Mouse (Mus musculus): ENCODE measurements around the gene Ran. TPM values are rescaled to one million over a fixed set of nuclear protein-coding genes. Genes with fewer than 3 reads are reported as not detected.

The Ran gene
- total RNA-seq, 2 experiments from 2014 or later, result 141 to 171 TPM

GRCm38 (mm10) chr5:129063037-129063791 is 43.3 kb downstream of the Ran start:
- DNase-seq (ENCODE audit: extremely low spot score in 1 of 2, low spot score in 1 of 2), result peak; percentile 87 to 94

- no peak for DNase-seq (ENCODE audit: extremely low spot score in 1 of 2, low spot score in 1 of 2)
Measured at GRCm38 (mm10) chr5:129063792-129064087, 43.9 kb downstream of the Ran start.

DNA sequence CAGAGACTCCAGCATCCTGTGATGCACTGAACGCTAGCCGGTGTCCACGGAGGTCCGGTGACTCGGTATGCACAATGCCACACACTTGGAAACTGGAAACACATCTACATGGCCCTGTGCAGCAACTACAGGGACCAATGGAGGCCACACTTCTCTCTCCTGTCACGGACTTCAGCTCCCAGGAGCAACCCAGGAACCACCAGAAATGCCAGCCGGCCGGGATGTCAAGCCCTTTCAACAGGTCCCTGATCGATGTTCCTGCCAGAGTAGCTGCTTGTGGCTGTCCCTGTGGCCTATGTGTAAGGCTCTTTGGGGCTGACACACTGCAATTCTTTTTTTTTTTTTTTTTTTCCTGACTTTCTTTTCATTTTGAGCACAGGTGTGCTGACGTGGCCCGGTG is 44.3 kb downstream of the Ran start:
- DNase-seq (ENCODE audit: extremely low spot score in 1 of 2, low spot score in 1 of 2), result no peak

DNA sequence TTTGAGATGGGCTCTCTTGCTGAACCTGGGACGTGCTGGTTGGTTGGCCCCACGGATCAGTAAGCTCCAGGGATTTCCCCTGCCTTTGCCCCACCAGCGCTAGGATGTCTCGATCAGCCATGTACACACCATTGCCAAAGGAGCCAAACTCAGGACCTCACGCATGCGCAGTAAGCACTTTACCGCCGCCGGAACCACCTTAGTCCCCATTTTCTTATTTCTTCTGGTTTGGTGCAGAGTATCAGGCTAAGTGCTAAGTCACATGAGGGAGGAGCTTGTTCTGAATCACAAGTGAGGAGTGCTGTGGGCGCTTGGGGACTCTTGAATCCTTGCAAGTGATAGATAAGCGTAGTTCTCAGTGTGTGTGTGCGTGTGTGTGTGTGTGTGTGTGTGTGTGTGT is 45.4 kb downstream of the Ran start:
- no peak for DNase-seq (ENCODE audit: extremely low spot score in 1 of 2, low spot score in 1 of 2)

GRCm38 (mm10) chr5:129065946-129066345 is 46.1 kb downstream of the Ran start:
- no peak for DNase-seq (ENCODE audit: extremely low spot score in 1 of 2, low spot score in 1 of 2)

DNA sequence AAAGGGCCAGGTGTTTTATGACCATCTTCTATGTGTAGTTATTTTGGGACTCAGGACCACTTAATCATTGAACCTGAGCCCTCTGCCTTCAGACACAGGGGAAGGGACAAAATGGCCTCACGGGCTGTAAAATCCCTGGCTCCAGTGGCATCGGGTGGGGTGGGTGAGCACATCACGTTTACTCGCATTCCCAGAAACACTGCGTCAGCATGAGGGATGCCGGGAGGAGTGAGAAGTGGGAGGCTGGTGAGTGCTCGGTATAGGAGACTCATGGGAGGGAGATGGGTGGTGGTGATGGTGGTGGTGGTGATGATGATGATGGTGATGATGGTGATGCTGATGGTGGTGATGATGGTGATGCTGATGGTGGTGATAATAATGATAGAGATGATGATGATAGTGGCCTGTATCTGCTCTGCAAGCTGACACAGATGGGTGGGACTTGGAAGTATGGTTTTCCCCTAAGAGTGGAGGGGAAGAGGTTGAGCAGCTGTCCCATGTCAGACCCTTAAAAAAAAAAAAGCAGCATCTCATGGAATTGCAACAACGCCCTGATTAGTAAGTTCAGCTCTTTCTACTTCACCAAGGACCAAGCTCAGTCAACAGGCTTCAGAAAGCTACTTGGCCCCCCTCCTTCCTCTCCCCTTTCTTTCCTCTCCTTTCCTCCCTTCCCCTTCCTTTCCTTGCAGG is 46.8 kb downstream of the Ran start:
- no peak for DNase-seq (ENCODE audit: extremely low spot score in 1 of 2, low spot score in 1 of 2)

- DNase-seq (ENCODE audit: extremely low spot score in 1 of 2, low spot score in 1 of 2), result no peak
Measured at GRCm38 (mm10) chr5:129067231-129067834, 47.5 kb downstream of the Ran start.

GRCm38 (mm10) chr5:129071761-129072280 is 52.0 kb downstream of the Ran start:
- no peak for DNase-seq (ENCODE audit: extremely low spot score in 1 of 2, low spot score in 1 of 2)

DNA sequence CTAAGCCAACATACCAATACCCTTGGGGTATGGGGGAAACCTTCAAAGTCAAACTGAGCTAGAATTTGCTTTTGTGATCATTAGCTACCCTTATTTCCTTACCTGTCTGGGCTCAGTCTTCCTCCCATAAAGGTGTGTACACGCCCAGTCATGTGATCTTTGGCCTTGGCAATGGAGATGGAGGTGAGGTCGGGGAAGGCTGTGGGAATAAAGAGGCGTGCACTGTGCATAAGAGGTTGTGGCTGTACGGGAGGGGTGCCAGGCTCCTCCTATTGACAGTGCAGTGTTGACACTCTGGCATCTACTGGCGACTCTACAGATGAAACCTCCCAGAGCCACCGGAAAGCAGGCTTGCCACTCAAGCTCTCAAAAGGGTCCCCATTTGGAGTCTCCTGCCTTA is 53.5 kb downstream of the Ran start:
- no peak for DNase-seq (ENCODE audit: extremely low spot score in 1 of 2, low spot score in 1 of 2)

Other genes with a start within 250 kb of the Ran start
- 100 to 1,000 TPM; 118 to 159 TPM for gene Rimbp2, start 66.6 kb upstream of the Ran start, total RNA-seq (2021)
- 10 to 100 TPM; 24.0 to 34.7 TPM for gene Stx2, start 11.5 kb upstream of the Ran start, total RNA-seq (2021)
- gene Adgrd1, start 76.7 kb downstream of the Ran start, total RNA-seq (2021), result under 1 TPM; 0.32 to 0.63 TPM

Measured in layer of hippocampus, postnatal 25 days (tissue).